Mouse (Mus musculus) naive thymus-derived CD4-positive, alpha-beta T cell, adult 2 months (primary cell): ENCODE measurements at regions not wholly inside any gene's neighbourhood (a gene's known extent, or its start where the extent isn't known, plus 50 kb on each side); places are given as distances from the start of the nearest gene placed in this dataset.
A peak's percentile ranks its signal among the peaks of the same experiment; 100 is the strongest.

Experiments used
- DNase-seq: peaks from one replicate; pipeline ENCODE4 v3.0.0-alpha.2; 2011; ENCODE audit warnings: low read depth

DNA sequence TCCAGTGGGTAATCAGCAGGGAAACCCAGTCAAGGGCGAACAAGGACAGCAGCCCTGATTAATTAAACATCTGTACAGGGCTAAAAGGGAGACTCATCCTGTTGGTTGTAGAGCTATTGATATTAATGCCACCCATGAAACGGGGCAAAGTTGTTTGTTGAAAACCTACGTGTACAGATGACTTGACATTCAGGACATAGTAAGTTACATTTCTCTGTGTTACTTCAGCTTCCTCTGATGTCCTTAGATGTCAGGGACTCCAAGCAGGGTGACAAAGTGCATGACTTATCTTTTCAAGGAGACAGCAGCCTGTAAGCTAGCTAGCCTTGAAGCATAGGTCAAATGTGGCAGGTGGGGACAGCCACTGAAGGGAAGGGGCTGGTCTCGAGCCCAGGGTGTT is 390.5 kb downstream of the Ccdc171 start:
- no peak for DNase-seq

DNA sequence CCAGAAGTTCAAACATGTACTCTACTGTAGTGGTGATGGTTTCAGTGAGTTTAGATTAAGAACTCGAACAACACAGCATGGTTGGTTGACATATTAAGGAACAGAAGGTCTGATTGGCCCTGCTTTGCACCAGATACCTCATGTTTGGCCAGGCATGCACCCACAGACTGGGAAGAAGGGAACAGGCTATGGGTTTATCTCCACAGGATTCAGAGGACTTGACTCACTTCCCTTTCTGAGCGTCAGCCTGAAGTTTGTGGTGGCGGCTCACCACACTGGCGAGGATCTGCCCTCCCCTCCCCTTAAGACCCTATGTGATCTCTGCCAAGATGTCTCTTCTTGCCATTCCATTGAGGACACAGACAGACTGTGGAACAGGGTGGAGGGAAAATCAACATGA is 391.7 kb downstream of the Ccdc171 start:
- no peak for DNase-seq

DNA sequence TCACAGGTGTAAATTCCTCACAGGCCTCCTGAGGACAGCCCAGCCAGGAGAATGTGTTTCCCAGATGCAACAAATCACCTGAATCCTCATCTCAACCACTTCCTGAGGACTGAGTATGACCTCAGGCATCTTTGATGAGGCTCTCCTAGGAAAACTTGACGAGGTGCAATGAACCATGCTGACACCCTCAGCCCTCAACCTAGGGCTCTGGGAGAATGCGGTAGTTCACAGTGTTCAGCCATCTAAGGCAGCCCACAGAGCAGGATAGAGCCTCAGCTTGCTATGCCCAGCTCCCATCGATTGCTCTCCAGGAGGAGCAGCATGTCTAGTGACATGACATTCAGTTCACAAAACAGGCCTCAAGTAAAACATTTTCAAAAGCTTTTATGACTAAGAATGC is 392.7 kb downstream of the Ccdc171 start:
- DNase-seq, result no peak

DNA sequence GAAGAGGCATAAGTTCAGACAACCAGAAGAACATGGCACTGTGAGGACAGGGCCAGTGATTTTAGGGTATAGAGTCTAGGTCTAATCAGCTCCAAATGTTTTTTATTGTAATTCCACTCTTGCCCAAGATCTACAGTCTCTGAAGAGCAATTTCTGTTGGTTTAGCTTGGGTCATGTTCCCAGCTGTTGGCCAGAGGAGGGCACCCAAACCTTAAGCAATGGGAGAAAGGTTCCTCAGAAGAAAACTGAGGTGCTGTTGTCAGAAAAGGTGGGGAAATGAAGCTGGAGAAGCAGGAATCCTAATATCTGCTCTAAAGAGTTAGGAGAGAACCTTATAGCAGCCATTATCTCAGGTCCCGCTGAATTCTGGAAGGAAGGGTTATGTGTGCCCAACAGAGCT is 393.7 kb downstream of the Ccdc171 start:
- no peak for DNase-seq

DNA sequence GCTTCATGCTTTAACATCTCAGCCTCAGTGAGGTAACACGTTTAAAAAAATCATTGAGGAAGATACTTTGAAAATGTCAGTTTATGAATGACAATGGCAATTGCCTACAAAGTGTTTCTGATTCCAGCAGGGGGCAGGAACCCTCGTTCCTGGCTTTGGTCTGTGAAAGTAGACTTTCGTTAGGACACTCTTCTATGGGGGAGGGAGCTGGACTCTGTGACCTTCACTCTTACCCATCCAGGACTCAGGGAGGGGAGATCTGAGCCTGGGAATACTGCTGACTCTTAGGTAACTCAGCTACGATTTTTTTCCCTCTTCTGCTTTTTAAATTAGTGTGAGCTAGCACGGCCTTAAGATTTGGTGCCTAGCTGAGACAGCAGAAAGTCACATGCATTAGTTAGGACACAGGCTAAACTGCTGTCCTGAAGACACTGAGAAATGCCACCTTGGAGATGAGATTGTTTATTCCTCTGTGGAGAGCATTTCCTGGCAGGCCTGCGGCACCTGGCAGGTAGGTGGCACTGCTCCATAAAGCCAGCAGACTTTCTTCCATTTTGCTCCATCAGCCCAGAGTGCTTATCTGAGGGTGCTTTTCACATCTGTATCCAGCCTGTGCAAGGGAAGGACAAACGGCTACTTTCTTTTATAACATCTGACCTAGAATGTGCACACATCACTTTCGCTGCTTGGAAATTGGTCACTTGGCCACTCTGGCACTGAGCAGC is 399.9 kb downstream of the Ccdc171 start:
- DNase-seq, result no peak

DNA sequence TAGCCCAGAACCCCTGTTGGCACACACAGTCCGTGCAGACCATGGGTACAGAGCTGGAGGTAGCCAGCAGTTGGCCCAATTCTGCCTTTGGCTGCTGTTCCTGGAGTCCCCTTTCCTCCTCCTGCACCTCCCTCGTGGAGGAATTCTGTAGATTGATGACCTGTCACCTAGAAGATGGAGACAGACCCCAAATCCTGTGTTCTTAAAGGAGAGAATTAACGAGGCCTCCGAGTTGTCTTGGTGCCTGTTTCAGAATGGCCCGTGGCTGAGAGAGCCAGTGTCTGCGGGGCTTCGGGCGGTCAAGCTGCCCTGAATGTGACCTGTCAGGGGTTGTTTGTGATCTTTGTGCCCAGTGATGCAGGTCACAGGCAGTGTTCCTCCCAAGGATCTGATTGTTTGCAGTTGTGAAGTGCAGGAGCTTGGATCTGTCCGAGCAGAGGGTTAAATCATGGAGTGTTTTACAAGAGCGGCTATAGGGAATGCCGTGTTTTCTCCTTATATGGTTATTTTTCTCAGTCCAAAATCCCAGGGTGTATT is 400.9 kb downstream of the Ccdc171 start:
- DNase-seq, result no peak

DNA sequence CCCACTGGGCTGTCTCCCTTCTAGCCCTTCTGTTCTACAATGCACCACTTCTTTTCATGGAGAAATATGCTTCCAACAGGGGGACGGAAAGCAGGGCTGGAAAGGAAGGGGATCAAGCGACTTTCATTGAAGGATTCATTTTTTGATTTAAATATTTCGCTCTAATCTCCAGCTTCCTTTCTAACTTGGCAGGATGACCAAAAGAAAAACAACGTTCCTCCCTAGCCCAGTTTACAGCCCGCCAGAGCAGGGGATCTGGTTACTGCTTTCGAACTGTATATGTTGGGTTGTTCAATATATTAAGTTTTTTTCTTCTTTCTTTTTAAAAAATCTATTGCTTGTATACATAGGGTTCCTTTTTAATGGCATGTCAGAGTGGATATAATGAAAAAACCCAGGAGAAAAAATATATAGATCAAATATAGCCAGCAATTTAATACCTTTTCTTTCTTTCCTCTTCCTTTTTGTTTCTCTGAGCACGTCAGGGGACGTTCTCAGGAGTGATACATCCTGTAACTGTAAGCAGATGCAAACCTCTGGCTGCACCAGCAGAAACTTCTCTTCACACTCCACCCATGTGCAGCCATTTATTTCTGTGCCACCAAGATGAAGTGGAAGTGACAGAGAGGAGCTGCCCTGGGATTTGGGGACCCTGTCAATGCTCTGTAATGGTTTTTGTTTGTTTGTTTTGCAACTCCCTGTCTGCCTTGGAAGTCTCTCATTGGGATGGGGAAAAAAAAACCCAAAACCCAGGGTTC is 406.7 kb downstream of the Ccdc171 start:
- DNase-seq, result no peak

DNA sequence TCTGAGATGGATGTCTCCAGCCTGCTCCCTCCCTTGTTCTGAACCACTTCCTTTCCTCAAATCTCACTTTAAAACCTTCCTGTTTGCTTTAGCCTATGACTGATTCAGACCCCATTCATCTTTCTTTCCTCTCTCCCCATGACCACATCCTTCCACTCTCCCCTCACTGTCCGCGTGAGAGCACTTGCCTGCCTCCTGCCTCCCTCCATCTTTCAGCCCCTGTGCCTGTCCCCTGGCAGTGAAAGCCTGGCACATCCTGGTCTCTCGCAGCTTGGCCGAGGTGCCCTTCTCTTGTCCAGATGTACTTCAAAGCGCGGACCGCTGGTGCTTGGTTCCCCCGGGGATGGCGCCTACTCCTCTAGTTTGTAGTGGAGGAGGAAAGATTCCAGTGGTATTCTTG is 416.3 kb downstream of the Ccdc171 start:
- DNase-seq, result peak; percentile 7

DNA sequence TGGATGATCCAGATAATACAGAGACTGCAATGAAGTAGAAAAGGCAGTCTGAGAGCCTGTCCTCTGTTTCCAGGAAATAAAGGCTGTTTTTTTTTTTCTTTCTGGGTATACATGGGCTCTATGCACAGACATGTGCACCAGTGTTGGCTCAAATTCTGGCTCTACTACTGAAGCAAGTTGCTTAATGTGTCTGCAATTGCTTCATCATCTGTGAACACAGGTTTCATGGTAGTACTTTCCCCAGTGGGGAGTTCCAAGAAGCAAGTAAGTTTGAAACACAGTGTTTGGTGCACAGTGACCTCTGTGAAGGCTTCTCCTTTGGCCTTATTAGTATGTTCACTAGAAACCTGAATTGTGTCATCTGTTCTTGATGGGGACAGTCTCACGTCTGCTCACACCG is 424.3 kb downstream of the Ccdc171 start:
- no peak for DNase-seq

DNA sequence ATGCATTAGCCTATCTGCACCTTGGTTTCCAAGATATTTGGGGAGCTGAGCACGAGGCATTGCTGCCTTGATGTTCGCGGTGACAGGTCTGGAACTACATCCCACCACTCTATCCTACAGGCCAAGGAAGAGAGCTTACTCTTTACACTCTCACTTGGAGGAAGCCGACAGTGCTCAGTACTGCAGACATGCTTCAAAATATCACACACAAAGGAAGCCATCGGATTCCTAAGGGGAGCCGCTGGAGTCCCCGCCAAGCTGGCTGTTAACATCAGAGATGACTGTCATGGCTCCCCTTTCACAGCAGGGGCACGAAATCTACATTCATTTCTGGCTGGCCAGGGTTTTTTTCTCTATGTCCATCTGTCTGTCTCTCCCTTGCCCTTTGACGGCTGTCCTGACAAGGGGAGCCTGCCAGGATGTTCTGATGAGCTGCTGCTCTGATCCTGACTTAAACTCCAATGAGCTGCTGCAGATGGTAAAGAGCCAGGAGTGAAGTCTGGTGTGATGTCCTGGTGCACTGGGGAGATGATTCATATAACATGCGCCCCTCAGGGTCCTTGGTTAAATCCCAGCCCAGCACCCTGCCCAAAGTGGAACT is 425.6 kb downstream of the Ccdc171 start:
- no peak for DNase-seq

DNA sequence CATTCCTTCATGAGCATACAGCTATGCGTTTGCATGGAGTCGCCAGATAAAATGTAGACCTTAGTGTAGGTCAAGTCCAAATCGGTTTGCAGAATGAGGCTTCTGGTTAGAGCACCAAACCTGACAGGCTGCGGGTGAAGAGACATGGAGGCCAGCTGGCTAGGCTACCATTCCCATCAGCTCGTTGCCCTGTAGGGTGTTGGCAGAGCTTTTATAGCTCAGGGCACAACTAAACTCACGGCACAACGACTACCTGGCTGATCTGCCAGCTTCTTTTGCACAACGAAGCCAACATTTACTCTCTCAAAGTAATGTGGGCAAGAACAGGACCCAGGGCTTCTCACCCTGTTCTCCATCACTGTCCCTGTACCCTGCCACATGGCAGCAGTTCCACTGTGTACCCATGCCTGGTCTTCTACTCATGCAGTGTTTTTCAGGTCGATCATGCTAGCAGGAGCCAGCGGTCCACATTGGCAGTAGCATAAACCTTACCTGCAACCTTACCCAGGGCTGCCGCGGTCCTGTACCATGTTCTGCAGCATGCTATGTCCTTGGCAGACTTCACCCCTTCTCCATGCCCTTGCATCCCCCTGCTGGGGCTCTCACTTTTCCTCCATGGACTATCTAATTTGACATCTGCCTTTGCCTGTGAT is 431.0 kb downstream of the Ccdc171 start:
- no peak for DNase-seq

DNA sequence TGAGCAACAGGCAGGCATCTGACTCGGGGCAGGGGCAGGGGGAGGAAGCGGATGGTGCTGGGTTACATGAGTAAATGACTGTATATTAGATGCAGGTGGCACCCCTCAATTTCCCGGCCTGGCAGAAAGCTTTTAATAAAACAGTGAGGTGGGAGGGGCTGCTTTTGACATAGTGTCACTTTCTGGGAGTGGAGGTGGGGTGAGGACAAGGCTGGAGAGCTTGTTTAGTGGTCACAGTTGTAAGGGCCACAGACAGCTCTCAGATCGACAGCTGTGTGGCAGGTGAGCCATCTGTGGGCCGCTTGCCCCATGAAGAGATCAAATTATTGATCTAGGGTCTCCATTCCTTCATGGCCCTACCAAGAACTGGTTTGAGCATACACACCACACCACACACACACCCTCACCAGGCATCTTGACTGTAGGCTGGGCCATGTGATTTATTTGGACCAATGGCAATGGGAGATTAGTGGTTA is 431.9 kb downstream of the Ccdc171 start:
- no peak for DNase-seq

DNA sequence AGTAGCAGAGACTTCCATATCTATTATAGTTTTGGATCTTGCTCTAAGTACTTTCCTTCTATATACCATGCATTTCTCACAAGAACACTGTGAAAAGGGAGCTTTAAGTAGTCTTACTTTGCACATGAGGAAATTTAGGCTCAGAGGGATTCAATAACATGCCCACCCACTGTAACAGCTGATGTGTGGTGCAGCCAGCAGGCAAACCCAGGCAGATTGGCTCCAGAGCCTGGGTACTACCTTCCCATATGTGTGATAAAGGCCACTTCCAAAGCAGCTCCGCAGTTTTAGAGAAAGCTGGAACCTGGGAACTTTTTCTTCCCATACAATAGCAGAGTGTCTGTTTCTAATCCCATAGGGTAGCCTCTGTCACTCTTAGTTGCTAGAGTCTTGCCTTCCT is 441.6 kb downstream of the Ccdc171 start:
- DNase-seq, result no peak

DNA sequence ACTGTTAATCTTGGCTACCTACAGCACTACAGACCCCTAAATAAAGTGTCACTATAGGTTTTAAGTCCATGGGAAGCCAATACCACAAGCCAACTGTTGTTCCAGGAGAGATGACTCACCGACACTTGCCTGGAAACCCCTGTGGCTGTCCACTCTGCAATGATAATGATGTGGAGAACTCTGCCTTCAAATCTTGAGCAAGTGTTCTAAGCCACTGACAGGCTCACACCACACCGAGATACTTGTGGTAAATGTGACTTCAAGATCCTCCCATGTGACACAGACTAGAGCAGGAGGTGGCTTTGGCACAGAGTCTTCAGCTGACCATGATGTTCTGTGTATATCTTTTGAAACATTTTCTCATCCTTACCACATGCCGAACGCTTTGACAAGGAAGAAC is 447.8 kb downstream of the Ccdc171 start:
- DNase-seq, result no peak

DNA sequence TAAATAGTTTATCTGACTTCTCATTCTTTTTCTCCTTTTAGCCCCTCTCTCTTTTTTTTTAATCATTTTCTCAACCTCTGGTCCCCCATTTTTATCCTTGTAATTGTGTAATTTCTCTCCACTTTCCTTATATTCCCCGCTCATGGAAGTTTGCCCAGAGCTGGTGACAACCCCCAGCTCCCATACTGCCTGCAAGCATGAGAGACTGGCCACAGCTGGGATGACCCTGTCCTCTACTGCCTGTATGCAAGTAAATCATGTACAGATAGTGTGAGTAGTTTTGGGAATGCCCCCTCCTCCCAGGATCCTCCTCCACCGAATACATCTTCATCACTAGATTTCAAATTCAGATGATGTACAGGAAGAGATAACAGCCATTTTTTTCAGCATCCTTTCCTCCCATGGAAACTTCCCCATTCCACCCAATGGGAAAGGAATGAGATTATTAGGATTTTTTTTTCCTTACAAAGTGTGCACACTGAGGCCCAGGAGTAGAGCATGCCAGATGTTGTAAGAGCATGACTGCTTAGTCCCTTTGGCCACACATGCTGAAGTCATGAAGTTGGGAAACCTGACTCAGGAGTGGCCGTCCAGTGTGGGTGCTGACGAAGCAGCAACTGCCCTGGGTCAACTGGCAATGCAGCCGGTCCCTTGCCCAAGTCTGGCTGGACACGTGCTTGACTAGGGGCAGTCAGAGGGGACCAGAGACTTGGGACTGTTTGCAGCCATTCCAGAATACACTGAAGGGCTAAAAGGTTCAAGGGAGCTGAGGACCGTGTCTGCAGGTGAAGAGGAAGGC is 449.1 kb downstream of the Ccdc171 start:
- DNase-seq, result no peak

DNA sequence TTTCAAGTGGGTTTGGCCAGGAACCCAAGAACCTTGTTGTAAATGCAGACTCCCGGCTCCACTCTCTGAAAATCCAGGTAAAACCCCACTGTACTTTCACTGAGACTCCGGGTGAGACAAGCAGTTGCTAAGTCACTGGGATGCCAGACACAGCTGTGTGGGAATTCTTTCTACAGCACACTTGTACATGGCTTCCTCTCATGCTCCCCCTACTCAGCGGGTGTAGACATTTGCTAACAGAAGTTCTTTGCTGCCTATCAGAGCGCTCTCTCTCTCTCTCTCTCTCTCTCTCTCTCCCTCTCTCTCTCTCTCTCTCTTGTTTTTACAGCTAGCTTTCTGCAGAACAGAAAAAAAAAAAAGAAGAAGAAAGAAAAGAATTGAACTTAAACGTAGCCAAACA is 450.2 kb downstream of the Ccdc171 start:
- no peak for DNase-seq

DNA sequence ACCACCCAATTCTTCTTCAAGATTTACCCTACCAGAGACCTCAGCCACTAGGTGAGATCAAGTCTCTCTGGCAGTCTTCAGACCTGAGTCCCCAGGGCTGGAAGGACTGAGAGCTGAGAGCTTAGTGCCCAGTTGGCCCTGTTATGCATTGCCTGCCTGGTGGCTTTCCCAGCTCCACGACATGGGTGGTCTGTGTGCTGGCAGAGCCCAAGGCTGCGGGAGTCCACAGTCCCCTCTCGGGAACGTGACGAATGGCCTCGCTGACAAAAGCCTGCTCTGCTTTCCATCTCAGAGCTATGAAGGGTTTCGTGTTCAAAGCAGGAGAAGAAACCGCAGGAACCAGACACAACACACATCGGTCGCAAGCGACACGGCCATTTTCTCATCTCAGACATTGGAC is 450.7 kb downstream of the Ccdc171 start:
- no peak for DNase-seq

DNA sequence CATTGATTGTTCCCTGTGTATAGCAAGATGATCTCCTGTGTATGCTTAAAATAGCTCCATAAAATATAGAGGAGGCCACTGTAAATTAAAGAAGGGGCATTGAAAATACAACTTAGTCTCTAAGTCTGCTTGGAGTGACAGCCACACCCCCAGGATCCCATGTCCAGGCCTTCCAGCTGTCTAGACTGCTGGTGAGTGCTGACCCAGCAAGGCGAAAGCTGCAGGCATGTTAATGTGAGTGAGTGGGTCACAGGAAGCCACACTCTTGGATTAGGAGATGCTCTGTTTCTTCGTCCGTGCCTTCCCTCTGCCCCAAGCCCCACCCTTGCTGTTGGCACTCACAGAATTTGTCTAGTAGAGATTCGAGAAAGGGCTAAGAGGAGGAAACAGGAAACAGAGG is 453.7 kb downstream of the Ccdc171 start:
- no peak for DNase-seq

DNA sequence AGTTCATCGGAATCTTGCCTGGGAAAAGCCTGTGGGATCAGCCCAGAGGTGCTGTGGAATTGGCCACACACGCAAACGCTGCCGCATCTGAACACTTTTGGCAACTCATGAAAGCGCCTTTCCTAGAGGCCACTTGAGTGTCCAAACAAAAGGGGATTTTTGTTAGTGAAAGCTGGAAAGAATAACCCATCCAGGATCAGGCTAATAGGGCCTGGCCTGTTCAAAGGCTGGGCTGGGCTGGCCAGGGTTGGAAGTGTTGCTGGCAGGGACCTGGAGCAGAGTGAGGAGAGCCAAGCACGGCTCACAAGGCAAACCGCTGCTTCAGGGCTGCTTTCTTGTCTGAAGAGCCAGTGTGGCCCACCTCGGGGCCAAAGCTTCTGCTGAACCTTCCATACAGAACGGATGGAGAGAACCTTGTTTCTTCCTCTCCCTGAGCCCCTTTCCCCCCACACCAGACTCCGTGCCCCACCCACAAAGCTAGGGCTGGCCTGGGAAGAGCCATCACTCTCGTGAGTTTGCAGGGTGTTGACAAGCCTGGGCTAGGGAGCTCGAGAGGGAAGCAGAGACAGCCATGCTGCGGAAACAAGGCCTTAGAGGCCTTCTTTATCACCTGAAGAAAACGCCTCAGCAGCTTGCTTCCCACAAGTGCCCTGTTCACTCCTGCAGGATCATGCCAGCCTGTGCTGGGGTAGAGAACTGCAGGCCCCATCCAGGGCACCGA is 459.5 kb downstream of the Ccdc171 start:
- DNase-seq, result no peak

DNA sequence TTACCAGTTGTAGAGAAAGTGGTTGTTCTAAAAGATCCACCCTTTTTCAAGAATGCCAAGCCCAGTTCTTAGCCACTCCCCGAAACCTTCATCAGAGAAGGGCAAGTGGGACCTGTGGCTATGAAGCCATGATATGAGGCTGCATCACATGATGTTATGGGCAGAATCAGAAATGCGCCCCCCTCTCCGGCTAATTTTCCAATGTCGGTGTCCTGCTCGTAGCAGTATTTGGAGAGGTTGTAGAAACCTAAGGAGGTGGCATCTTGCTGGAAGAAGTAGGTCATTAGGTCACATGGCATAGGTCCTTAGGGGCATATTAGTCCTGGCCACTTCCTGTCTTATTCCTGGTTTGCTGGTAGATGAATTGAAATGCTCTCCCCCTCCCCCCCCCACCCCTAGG is 460.1 kb downstream of the Ccdc171 start:
- DNase-seq, result no peak
